Mouse (Mus musculus): Measurements from ENCODE around the gene Dgkz. TPM values are rescaled to one million over a fixed set of nuclear protein-coding genes. Genes with fewer than 3 reads are reported as not detected.

The Dgkz gene
- polyA plus RNA-seq, 1 experiment from 2014 or later, result 39.1 TPM

DNA sequence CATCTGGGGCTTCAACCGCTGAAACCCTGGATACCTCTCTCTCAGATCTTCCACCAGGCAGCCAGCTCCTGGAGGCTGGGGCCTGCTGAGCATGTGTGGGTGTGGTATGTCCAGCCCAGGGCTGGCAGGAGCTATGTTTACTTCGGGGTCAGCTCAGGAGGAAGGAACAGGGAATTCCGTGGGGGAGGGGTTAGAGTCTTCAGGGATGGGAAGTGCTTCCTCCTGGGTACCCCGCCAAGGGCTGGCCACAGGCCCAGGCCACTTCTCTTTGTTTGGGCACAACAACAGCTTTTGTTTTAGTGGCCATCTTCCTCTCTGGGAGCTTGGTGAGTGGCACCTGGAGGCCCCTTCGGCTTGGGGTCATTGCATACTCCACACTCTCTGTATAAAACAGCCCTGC is 21.8 kb downstream of the Dgkz start:
- H3K9me3 ChIP-seq, result no peaks in the 10 kb centered on the region
- 24% methylated on average over 5 of the region's 5 CpGs for WGBS
- peaks cover 10% of the 10 kb centered on the region; the same call in 1 of the 2 replicates for H3K36me3 ChIP-seq (replicated peaks)
- H3K27ac ChIP-seq, result peak overlapping the region; percentile 65
- peak; percentile 15 for DNase-seq (ENCODE audit: extremely low spot score, low spot score)
- H3K4me3 ChIP-seq, result no peak overlapping the region
- peaks cover 58% of the 10 kb centered on the region for H3K4me1 ChIP-seq
- no peaks in the 10 kb centered on the region for H3K27me3 ChIP-seq (ENCODE audit: poor library complexity, severe bottlenecking)

DNA sequence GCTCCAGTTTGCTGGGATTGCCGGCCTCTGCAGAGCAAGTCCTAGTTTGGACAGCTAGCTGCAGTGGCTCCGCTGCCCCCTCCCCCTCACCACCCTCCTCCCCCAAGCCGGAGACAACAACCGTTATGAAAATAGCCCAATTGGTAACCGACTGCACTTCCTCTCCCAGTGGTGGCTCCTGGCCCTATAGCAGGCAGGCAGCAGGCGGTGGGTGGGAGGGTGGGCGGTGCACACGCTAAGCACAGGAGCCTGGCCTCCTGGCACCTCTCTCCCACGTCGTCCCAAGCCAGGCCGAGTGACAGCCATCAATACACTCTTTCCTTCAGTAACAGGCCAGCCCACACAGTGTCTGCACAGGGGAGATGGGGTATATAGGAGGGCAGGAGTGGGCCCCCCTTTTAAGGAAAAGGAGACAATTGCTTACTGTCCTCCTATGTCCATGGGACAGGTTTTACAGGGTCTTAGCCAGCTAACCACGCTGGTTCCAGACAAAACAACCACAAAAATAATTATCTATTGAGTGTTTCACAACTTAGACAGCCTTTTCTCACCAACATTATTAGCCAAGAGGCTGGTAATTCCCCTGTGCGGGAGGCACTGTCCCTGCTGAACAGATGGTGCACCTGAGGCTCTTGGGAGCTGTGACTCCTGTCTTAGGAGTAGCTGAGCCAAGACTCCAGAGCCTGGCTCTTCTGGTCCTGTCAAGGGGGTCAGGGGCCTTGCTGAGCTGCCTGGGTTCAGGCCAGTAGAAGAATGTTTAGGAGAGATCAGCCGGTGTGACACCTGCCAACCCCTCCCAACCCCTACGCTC is 25.2 kb downstream of the Dgkz start:
- H3K27me3 ChIP-seq (ENCODE audit: poor library complexity, severe bottlenecking), result no peaks in the 10 kb centered on the region
- peaks cover 2% of the 10 kb centered on the region; the same call in 1 of the 2 replicates for H3K36me3 ChIP-seq (replicated peaks)
- whole genome bisulfite sequencing, result 20% methylated on average over 15 of the region's 15 CpGs
- H3K27ac ChIP-seq, result peak overlapping the region; percentile 85
- H3K4me3 ChIP-seq, result peak overlapping the region; percentile 30
- H3K9me3 ChIP-seq, result no peaks in the 10 kb centered on the region
- peak; percentile 43 for DNase-seq (ENCODE audit: extremely low spot score, low spot score)
- peaks cover 65% of the 10 kb centered on the region for H3K4me1 ChIP-seq

DNA sequence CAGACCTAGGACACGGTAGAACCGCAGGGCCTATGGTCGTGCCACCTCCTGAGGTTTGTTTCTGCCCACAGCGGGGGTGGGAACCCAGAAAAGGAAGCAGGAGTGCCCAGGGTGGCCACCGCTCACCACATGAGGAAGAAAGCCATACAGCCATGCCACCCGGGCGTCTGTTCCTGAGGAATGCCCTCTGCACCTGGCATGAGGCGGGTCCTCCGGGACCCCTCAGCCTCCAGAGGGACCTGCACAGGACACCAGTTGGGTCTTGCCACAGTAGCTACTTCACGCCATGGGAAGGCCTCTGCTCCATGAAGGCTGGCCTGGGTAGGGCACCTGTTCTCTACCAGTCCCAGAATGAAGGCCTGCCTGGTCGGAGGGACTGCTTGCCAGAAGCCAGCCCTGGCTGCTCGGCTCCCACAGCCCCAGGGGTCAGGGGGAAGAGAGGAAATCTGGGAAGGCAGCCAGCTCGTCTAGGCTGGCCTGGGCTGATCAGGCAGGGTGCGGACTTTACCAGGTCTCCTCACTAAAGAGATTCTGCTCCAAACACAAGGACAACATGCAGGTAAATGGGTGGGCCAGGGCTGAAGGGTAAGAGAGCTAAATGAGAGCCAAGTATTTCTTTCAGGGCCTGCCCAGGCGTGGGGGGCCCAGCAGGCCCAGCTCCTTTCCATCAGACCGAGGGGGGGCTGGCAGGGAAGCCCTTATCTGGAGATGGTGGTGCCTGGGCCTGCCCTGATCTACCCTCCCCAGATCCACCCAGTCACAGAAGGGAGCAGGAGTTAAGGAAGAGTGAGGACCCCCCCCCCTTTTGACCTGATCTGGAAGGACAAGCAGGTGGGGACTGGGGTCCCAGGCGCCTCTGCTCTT is 26.0 kb downstream of the Dgkz start:
- Histone ChIP-seq H3K4me1 (peaks cover 68% of the 10 kb centered on the region), H3K4me3 (peak overlapping the region; percentile 30), H3K36me3 (replicated peaks) (peaks cover 7% of the 10 kb centered on the region), H3K27me3 (ENCODE audit: poor library complexity, severe bottlenecking) (no peaks in the 10 kb centered on the region), H3K27ac (peak overlapping the region; percentile 85), H3K9me3 (no peaks in the 10 kb centered on the region)
- WGBS, result 74% methylated on average over 17 of the region's 17 CpGs
- DNase-seq (ENCODE audit: extremely low spot score, low spot score), result no peak

DNA sequence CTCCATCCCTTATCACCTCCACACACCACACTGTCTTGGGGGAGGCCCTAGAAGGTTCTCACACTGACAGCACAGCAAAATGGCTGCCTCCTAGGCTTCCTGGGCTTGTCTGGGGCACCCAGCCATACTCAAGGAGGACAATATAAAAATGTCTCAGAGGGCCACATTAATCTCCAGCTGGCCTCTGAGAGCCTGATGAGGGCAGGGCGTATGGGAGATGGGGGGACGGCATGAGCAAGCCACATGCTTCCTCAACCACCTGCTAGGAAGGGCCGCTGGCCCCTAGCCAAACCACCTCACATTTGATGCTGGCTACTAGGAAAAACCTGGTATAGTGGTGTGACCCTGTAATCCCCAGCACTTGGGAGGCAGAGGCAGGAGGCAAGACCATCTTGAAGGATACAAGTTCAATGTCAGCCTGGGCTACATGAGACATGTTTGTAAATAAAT is 26.8 kb downstream of the Dgkz start:
- Histone ChIP-seq H3K4me1 (peaks cover 70% of the 10 kb centered on the region), H3K4me3 (no peak overlapping the region), H3K27me3 (ENCODE audit: poor library complexity, severe bottlenecking) (no peaks in the 10 kb centered on the region), H3K9me3 (no peaks in the 10 kb centered on the region), H3K36me3 (replicated peaks) (peaks cover 8% of the 10 kb centered on the region), H3K27ac (peak overlapping the region; percentile 85)
- DNase-seq (ENCODE audit: extremely low spot score, low spot score), result no peak
- WGBS, result 90% methylated on average over 3 of the region's 3 CpGs

DNA sequence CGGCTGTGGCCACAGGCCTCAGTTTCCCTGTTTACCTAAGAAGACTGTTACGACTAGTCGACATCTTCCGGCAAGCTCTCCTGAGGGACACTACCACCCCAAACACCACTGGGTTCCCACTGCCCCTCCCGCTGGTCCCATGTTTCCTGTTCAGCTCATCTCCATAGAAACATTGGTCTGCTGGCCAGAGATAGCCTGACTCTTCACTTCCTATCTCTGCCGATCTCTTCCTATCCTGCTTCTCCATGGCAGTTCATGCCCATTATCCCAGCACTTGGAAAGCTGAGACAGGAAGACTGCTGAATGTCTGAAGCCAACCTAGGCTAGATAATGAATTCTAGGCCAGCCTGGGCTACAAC is 27.5 kb downstream of the Dgkz start:
- H3K4me3 ChIP-seq, result no peak overlapping the region
- no peak for DNase-seq (ENCODE audit: extremely low spot score, low spot score)
- peaks cover 12% of the 10 kb centered on the region for H3K36me3 ChIP-seq (replicated peaks)
- H3K27ac ChIP-seq, result peak overlapping the region; percentile 85
- no peaks in the 10 kb centered on the region for H3K27me3 ChIP-seq (ENCODE audit: poor library complexity, severe bottlenecking)
- 80% methylated on average over 6 of the region's 6 CpGs for WGBS
- H3K9me3 ChIP-seq, result no peaks in the 10 kb centered on the region
- H3K4me1 ChIP-seq, result peaks cover 65% of the 10 kb centered on the region

DNA sequence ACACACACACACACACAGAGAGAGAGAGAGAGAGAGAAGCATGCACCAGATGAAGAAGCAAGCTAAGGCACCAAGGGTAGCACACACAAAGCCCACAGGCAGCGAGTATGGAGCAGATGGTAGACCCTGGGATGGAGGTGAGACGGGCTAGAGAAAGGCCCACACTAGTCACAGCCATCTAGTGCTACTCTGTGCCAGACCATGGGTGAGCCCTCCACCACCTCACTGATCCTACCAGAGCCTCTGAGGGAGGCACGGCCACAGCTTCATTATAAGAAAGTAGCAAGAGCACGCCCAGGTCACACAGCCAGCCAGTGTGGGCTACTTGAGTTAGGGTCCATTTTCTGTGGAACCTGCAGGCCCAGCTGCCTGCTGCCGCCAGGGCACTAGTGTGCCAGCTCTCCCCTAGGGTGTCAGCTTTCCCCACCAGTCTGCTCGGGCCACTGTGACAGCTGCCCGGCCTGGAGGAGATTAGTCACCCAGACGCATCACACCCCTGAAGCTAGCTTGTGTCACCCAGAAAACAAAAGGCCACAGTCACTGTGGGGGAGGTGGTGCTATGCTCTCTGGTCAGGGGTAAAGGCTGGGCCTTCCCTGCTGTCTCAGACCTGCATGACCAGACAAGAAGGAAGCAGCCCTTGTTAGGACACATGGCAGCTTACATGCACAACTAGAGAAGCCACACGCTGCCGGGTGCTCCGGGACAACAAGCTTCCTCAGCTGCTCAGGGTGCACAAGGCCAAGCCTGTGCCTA is 28.1 kb downstream of the Dgkz start:
- DNase-seq (ENCODE audit: extremely low spot score, low spot score), result no peak
- WGBS, result 58% methylated on average over 11 of the region's 11 CpGs
- Histone ChIP-seq H3K4me1 (peaks cover 65% of the 10 kb centered on the region), H3K27ac (peak overlapping the region; percentile 85), H3K9me3 (no peaks in the 10 kb centered on the region), H3K4me3 (peak overlapping the region; percentile 24; the same call in 1 of the 2 replicates), H3K27me3 (ENCODE audit: poor library complexity, severe bottlenecking) (no peaks in the 10 kb centered on the region), H3K36me3 (replicated peaks) (peaks cover 13% of the 10 kb centered on the region)

DNA sequence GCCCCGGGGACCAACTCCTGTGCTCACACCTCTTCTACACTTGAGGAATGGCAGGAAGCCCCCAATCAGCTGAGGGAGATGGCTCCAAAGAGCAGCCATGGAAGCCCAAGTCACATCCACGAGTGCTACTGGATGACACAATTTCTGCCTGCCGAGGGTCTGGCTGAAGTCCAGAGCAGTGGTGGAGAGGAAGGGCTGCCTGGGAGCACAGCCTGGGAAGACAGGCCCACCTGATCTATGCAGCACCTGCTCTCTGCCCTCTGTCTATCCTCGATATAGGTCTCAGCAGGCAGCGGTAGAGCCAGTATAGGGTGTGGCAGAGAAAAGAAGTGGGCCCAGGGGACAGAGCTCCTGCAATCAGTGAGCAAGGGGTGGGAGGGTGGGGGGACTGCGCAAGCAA is 28.8 kb downstream of the Dgkz start:
- H3K4me1 ChIP-seq, result peaks cover 65% of the 10 kb centered on the region
- no peaks in the 10 kb centered on the region for H3K27me3 ChIP-seq (ENCODE audit: poor library complexity, severe bottlenecking)
- H3K27ac ChIP-seq, result peak overlapping the region; percentile 85; the same call in 1 of the 2 replicates
- no peaks in the 10 kb centered on the region for H3K9me3 ChIP-seq
- H3K36me3 ChIP-seq (replicated peaks), result peaks cover 21% of the 10 kb centered on the region
- no peak overlapping the region for H3K4me3 ChIP-seq
- WGBS, result 81% methylated on average over 6 of the region's 6 CpGs
- no peak for DNase-seq (ENCODE audit: extremely low spot score, low spot score)

DNA sequence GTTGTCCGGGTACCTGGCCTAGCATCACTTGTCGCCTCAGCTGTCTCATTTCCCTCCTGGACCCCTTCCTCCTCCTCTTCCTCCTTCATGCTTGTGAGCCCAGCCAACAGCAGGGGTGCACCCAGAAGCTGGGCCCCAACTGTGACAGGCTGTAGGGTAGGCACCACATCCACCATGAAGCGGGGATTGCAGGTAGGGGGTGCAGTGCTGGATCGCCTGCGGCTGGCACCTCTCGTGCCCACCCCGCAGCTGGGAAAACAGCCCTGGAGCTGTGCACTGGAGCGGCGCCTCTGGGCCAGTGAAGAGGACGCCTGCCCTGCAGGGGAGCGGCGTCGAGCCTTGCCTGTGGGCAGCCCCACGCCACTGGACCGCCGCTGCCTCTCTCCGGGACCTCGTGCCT is 30.2 kb downstream of the Dgkz start, which contains the start of gene Gm9821:
Gene Gm9821 (plus strand): TSS at position 221 of the 400 bp plus-strand sequence.
- H3K4me1 ChIP-seq, result peaks cover 63% of the 10 kb centered on the region
- peak within 1 kb of the TSS; percentile 85 for H3K27ac ChIP-seq
- no peak within 1 kb of the TSS for H3K4me3 ChIP-seq
- H3K9me3 ChIP-seq, result no peaks in the 10 kb centered on the region
- H3K27me3 ChIP-seq (ENCODE audit: poor library complexity, severe bottlenecking), result no peaks in the 10 kb centered on the region
- 86% methylated on average over 18 of the region's 18 CpGs for WGBS
- H3K36me3 ChIP-seq (replicated peaks), result peaks cover 27% of the 10 kb centered on the region
- no peak for DNase-seq (ENCODE audit: extremely low spot score, low spot score)

DNA sequence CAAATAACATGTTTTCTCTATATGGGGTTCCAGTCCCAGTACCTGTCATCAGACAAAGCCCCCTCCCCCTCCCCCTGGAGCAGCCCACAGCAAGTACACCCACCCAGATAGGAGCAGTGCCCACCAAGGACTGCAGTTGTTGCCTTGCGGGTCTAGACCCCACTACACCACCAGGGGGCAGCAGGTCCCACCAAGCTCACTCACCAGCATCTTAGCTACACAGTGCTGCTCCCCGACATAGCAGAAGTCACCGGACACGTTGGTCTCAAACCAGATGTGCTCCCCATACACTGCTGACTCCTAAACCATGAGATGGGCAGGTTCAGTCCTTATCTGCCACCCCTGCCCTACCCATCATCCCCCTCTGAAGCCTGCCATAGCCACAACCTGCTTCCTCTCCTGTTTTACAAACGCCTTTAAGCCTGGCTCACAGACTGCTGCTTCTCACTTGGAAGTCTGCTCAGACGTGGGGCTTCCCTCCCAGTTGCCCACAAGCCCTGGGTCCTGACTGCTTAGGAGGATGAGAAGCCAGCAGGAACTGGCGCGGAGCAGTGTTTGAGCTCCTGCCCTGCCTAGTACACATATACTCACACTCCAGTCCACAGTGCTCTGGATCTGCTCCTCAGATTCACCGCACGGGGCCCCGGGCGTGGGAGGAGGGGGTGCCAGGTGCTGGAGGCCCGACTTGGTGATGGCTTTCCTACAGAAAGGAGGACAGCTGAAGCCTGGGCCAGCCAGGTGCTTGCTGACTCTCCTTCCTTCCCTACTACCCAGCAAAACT is 31.3 kb downstream of the Dgkz start:
- no peaks in the 10 kb centered on the region for H3K27me3 ChIP-seq (ENCODE audit: poor library complexity, severe bottlenecking)
- no peaks in the 10 kb centered on the region for H3K9me3 ChIP-seq
- peaks cover 38% of the 10 kb centered on the region for H3K36me3 ChIP-seq (replicated peaks)
- peaks cover 52% of the 10 kb centered on the region for H3K4me1 ChIP-seq
- peak overlapping the region; percentile 56 for H3K27ac ChIP-seq
- peak; percentile 78 for DNase-seq (ENCODE audit: extremely low spot score, low spot score)
- H3K4me3 ChIP-seq, result no peak overlapping the region
- WGBS, result 43% methylated on average over 13 of the region's 13 CpGs

DNA sequence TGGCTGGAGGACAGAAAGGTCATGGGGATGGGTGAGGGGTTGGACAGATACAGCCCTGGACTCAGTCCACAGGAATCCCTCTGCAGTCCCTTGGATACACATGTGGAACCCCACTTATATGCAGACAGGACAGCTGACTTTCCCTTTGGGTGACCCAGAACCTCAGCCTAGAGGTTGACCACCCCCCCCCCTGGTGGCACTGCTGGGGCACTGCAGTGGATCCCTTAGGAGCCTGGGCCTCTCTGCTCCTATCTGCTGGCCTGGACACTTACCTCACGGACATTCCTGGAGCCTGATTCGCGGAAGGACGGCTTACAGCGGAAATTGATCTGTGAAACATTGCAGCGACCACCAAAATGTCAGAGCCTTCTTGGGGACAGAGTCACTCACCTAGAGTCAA is 33.3 kb downstream of the Dgkz start:
- Histone ChIP-seq H3K27me3 (ENCODE audit: poor library complexity, severe bottlenecking) (no peaks in the 10 kb centered on the region), H3K27ac (no peak overlapping the region), H3K4me1 (peaks cover 33% of the 10 kb centered on the region), H3K4me3 (no peak overlapping the region), H3K9me3 (no peaks in the 10 kb centered on the region), H3K36me3 (replicated peaks) (peaks cover 58% of the 10 kb centered on the region)
- WGBS, result 83% methylated on average over 6 of the region's 6 CpGs
- no peak for DNase-seq (ENCODE audit: extremely low spot score, low spot score)

DNA sequence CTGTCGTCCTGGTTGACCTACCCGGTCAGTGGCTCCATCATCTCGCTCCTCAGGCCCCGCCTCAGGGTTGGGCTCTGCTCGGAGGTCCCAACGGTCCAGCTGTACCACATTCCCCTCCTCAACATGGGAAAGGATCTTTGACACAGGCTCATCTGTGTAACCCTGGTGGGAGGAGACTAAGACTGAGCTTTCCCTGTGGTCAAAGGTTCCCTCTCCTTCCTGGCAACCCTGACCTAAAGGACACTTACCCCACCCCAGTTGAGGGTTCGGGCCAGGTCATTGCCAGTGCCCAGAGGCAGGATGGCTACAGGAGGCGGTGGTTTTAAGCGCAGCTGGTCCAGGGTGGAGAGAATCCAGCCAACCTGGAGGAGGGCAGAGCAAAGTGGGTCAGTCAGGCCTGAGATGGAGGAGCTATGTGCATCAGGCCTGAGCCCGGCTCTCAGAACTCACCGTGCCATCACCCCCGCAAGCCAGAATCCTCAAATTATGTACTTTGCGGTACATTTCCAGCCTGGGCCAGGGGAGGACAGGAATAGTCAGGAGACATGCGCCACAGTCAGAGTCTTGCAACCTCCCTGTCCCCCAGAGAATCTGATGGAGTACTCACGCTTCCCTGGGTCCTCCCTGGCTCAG is 36.2 kb downstream of the Dgkz start:
- Histone ChIP-seq H3K27ac (no peak overlapping the region), H3K36me3 (replicated peaks) (peaks cover 81% of the 10 kb centered on the region), H3K9me3 (no peaks in the 10 kb centered on the region), H3K4me3 (no peak overlapping the region), H3K4me1 (peaks cover 32% of the 10 kb centered on the region), H3K27me3 (ENCODE audit: poor library complexity, severe bottlenecking) (no peaks in the 10 kb centered on the region)
- WGBS, result 83% methylated on average over 15 of the region's 15 CpGs
- DNase-seq (ENCODE audit: extremely low spot score, low spot score), result no peak

Data from forebrain, embryonic 10.5 days (tissue).